Comparison of ENCODE assay signal across 23 mouse cellular contexts in genomic region chr19:55523340-55523739, GRCm38 (mm10).
DNase-seq lines count a peak whose midpoint lies in the region; ATAC-seq and TF ChIP-seq lines count a peak whose summit lies in the region.
"Had no signal": no experiment of that assay in that cellular context is flagged by ENCODE, and none has a peak within 500 bp of the region (broad histone marks: within the 10 kb centered on the region; RNA-seq: fewer than 3 reads in every experiment).

No protein-coding gene starts in this region.

- H3K27ac ChIP-seq in heart, embryonic 13.5 days (replicated peaks) = no peak overlapping the region
- no peak overlapping the region for H3K27ac ChIP-seq in liver, embryonic 11.5 days (ENCODE audit: low read depth, low read length)
- no peak overlapping the region for H3K27ac ChIP-seq in liver, postnatal 0 days (ENCODE audit: low read depth)
- H3K27ac ChIP-seq: embryonic facial prominence, embryonic 13.5 days; limb, embryonic 12.5 days; liver, embryonic 13.5 days; lung, embryonic 15.5 days; macrophage; midbrain, embryonic 10.5 days; neural tube, embryonic 12.5 days had no signal

- no peak for ATAC-seq in heart, embryonic 13.5 days (ENCODE audit: extremely low read depth, insufficient number of reproducible peaks, low FRiP score, low TSS enrichment)
- ATAC-seq in liver, embryonic 11.5 days (replicated peaks; ENCODE audit: low FRiP score) = no peak
- ATAC-seq in liver, postnatal 0 days = no peak
- ATAC-seq: activated CD4-positive, CD25-positive, alpha-beta regulatory T cell, adult 4 months; forebrain, postnatal 0 days had no signal

- peaks cover 49% of the 10 kb centered on the region for H3K4me1 ChIP-seq in heart, embryonic 13.5 days
- no peaks in the 10 kb centered on the region; the same call in 1 of the 2 replicates for H3K4me1 ChIP-seq in liver, embryonic 11.5 days (replicated peaks; ENCODE audit: control insufficient read depth, insufficient read depth, low read length)
- H3K4me1 ChIP-seq in liver, postnatal 0 days (ENCODE audit: insufficient read depth) = no peaks in the 10 kb centered on the region; the same call in 1 of the 2 replicates
- H3K4me1 ChIP-seq: lung, embryonic 15.5 days; neural tube, embryonic 12.5 days had no signal

- no peak for TF ChIP-seq EP300 in liver, postnatal 0 days (IDR thresholded peaks at IDR 0.05; ENCODE audit: low read depth)

- no peaks in the 10 kb centered on the region for H3K9me3 ChIP-seq in heart, embryonic 13.5 days
- H3K9me3 ChIP-seq in liver, embryonic 11.5 days (ENCODE audit: control insufficient read depth, low read length) = no peaks in the 10 kb centered on the region
- no peaks in the 10 kb centered on the region for H3K9me3 ChIP-seq in liver, postnatal 0 days (ENCODE audit: low read length)
- H3K9me3 ChIP-seq: embryonic facial prominence, embryonic 13.5 days; G1E; limb, embryonic 12.5 days; liver, embryonic 13.5 days; lung, embryonic 15.5 days; midbrain, embryonic 10.5 days; neural tube, embryonic 12.5 days had no signal

- H3K4me3 ChIP-seq in heart, embryonic 13.5 days = no peak overlapping the region
- no peak overlapping the region for H3K4me3 ChIP-seq in liver, embryonic 11.5 days (ENCODE audit: low read depth, low read length)
- H3K4me3 ChIP-seq in liver, postnatal 0 days (ENCODE audit: low read depth, low read length) = no peak overlapping the region
- H3K4me3 ChIP-seq: embryonic facial prominence, embryonic 13.5 days; limb, embryonic 12.5 days; liver, embryonic 13.5 days; lung, embryonic 15.5 days; midbrain, embryonic 10.5 days; neural tube, embryonic 12.5 days had no signal

- peak overlapping the region; percentile 11; the same call in 1 of the 2 replicates for H3K9ac ChIP-seq in heart, embryonic 13.5 days
- H3K9ac ChIP-seq in liver, embryonic 11.5 days (ENCODE audit: low read depth, low read length) = no peak overlapping the region
- no peak overlapping the region for H3K9ac ChIP-seq in liver, postnatal 0 days (replicated peaks)
- H3K9ac ChIP-seq: embryonic facial prominence, embryonic 13.5 days; forebrain, postnatal 0 days; limb, embryonic 12.5 days; liver, embryonic 13.5 days; lung, embryonic 15.5 days; neural tube, embryonic 12.5 days had no signal

- intact Hi-C loops in left cerebral cortex, postnatal 14 days (cut with DNase I) = no loop called here

- no peak overlapping the region for H3K4me2 ChIP-seq in heart, embryonic 13.5 days
- no peak overlapping the region for H3K4me2 ChIP-seq in liver, embryonic 11.5 days
- no peak overlapping the region for H3K4me2 ChIP-seq in liver, postnatal 0 days (ENCODE audit: low read depth, low read length)
- H3K4me2 ChIP-seq: embryonic facial prominence, embryonic 13.5 days; limb, embryonic 12.5 days; liver, embryonic 13.5 days; lung, embryonic 15.5 days; neural tube, embryonic 12.5 days had no signal

- no peaks in the 10 kb centered on the region for H3K36me3 ChIP-seq in heart, embryonic 13.5 days
- H3K36me3 ChIP-seq in liver, embryonic 11.5 days (ENCODE audit: control insufficient read depth, insufficient read depth, low read length) = no peaks in the 10 kb centered on the region
- no peaks in the 10 kb centered on the region for H3K36me3 ChIP-seq in liver, postnatal 0 days (replicated peaks; ENCODE audit: insufficient read depth, low read length)
- H3K36me3 ChIP-seq: embryonic facial prominence, embryonic 13.5 days; limb, embryonic 12.5 days; liver, embryonic 13.5 days; lung, embryonic 15.5 days; midbrain, embryonic 10.5 days; neural tube, embryonic 12.5 days had no signal

- WGBS in heart, embryonic 13.5 days = 60% methylated on average over 9 of the region's 9 CpGs
- WGBS in liver, embryonic 11.5 days = 85% methylated on average over 9 of the region's 9 CpGs
- 83% methylated on average over 9 of the region's 9 CpGs for WGBS in liver, postnatal 0 days (ENCODE audit: insufficient replicate concordance)

- no peak for DNase-seq in heart, adult 18-20 months
- peak; percentile 22 for DNase-seq in liver, embryonic 11.5 days (ENCODE audit: low spot score)
- DNase-seq in liver, postnatal 0 days = no peak
- peak; percentile 55 to 64 for DNase-seq in left cerebral cortex, postnatal 14 days (ENCODE audit: low spot score in 2 of 2)
- peak; percentile 58 for DNase-seq in right cerebral cortex, postnatal 25 days
- DNase-seq in retina, embryonic 14.5 days (ENCODE audit: low spot score) = no peak
- no peak for DNase-seq in lung, postnatal 25 days (ENCODE audit: low spot score)
- DNase-seq: adrenal gland, postnatal 10 days; cerebellum, postnatal 10 days; forebrain, postnatal 0 days; kidney, adult 9 months; kidney, postnatal 36 days; liver, embryonic 13.5 days; thymus, postnatal 25 days had no signal

- no peak for TF ChIP-seq CTCF in liver, postnatal 0 days (IDR thresholded peaks at IDR 0.05; ENCODE audit: low read depth)

- no peaks in the 10 kb centered on the region for H3K27me3 ChIP-seq in heart, embryonic 13.5 days (replicated peaks)
- no peaks in the 10 kb centered on the region for H3K27me3 ChIP-seq in liver, embryonic 11.5 days (replicated peaks; ENCODE audit: control insufficient read depth, insufficient read depth, low read length)
- no peaks in the 10 kb centered on the region for H3K27me3 ChIP-seq in liver, postnatal 0 days (ENCODE audit: insufficient read depth, low read length)
- H3K27me3 ChIP-seq: embryonic facial prominence, embryonic 13.5 days; limb, embryonic 12.5 days; liver, embryonic 13.5 days; lung, embryonic 15.5 days; neural tube, embryonic 12.5 days had no signal

Comparison
In these comparisons a context has a peak if more than half of its experiments do, and no peak if none do; other contexts are left out.
1. DNase-seq: peak in liver, embryonic 11.5 days (single experiment), left cerebral cortex, postnatal 14 days (2 of 2) and right cerebral cortex, postnatal 25 days (single experiment); none in heart, adult 18-20 months (0 of 2), liver, postnatal 0 days (single experiment), retina, embryonic 14.5 days (single experiment) and lung, postnatal 25 days (single experiment).